Mouse (Mus musculus): ENCODE measurements around the gene Fryl. TPM values are rescaled to one million over a fixed set of nuclear protein-coding genes. Genes with fewer than 3 reads are reported as not detected.

Gene Fryl
- total RNA-seq, 2 experiments from 2014 or later, result 18.5 to 19.5 TPM

- intact Hi-C loops (cut with DNase I; ENCODE audit: low total_unique reads), result loop anchor here (10.0 kb wide), 1 partner anchor 139 kb away; no protein-coding TSS in a partner anchor
- DNase-seq, result no peak
These were observed 120.5 kb downstream of the Fryl start for GRCm38 (mm10) chr5:73135959-73136358.

- no peak for DNase-seq
- intact Hi-C loops (cut with DNase I; ENCODE audit: low total_unique reads), result loop anchor here (10.0 kb wide), 1 partner anchor 140 kb away; no protein-coding TSS in a partner anchor
These were observed 121.3 kb downstream of the Fryl start for GRCm38 (mm10) chr5:73135131-73135530.

- intact Hi-C loops (cut with DNase I; ENCODE audit: low total_unique reads), result loop anchor here (2.0 to 10.0 kb wide), 2 partner anchors 141 to 247 kb away; no protein-coding TSS in a partner anchor
These were observed 122.6 kb downstream of the Fryl start for GRCm38 (mm10) chr5:73133833-73134185.

GRCm38 (mm10) chr5:73132998-73133832 lies 123.2 kb downstream of the Fryl start:
- intact Hi-C loops (cut with DNase I; ENCODE audit: low total_unique reads), result loop anchor here (2.0 to 10.0 kb wide), 2 partner anchors 142 to 248 kb away; no protein-coding TSS in a partner anchor
- no peak for DNase-seq

More at GRCm38 (mm10) chr5:73133833-73134185, 122.6 kb downstream of the Fryl start:
- DNase-seq, result peak; percentile 13

GRCm38 (mm10) chr5:73130984-73131383 lies 125.4 kb downstream of the Fryl start:
- intact Hi-C loops (cut with DNase I; ENCODE audit: low total_unique reads), result loop anchor here (10.0 kb wide), 1 partner anchor 144 kb away; no protein-coding TSS in a partner anchor
- DNase-seq, result peak; percentile 29

GRCm38 (mm10) chr5:73129871-73130270 lies 126.5 kb downstream of the Fryl start:
- intact Hi-C loops (cut with DNase I; ENCODE audit: low total_unique reads), result loop anchor here (10.0 kb wide), 1 partner anchor 145 kb away; no protein-coding TSS in a partner anchor
- DNase-seq, result no peak

- intact Hi-C loops (cut with DNase I; ENCODE audit: low total_unique reads), result no loop called here
- DNase-seq, result no peak
These were observed 136.3 kb downstream of the Fryl start for GRCm38 (mm10) chr5:73119969-73120725.

- no peak for DNase-seq
- intact Hi-C loops (cut with DNase I; ENCODE audit: low total_unique reads), result no loop called here
These were observed 136.9 kb downstream of the Fryl start for GRCm38 (mm10) chr5:73119524-73119923.

GRCm38 (mm10) chr5:73118786-73119185 lies 137.6 kb downstream of the Fryl start:
- intact Hi-C loops (cut with DNase I; ENCODE audit: low total_unique reads), result no loop called here
- DNase-seq, result no peak

- intact Hi-C loops (cut with DNase I; ENCODE audit: low total_unique reads), result no loop called here
- DNase-seq, result no peak
These were observed 141.5 kb downstream of the Fryl start for GRCm38 (mm10) chr5:73114878-73115277.

GRCm38 (mm10) chr5:73112331-73112730 lies 144.1 kb downstream of the Fryl start:
- intact Hi-C loops (cut with DNase I; ENCODE audit: low total_unique reads), result no loop called here
- no peak for DNase-seq

- peak; percentile 18 for DNase-seq
- intact Hi-C loops (cut with DNase I; ENCODE audit: low total_unique reads), result no loop called here
These were observed 152.8 kb downstream of the Fryl start for GRCm38 (mm10) chr5:73103657-73104056.

- intact Hi-C loops (cut with DNase I; ENCODE audit: low total_unique reads), result no loop called here
- no peak for DNase-seq
These were observed 154.0 kb downstream of the Fryl start for GRCm38 (mm10) chr5:73102342-73102989.

GRCm38 (mm10) chr5:73092236-73092635 lies 164.2 kb downstream of the Fryl start:
- no peak for DNase-seq
- intact Hi-C loops (cut with DNase I; ENCODE audit: low total_unique reads), result no loop called here

- no peak for DNase-seq
- intact Hi-C loops (cut with DNase I; ENCODE audit: low total_unique reads), result no loop called here
These were observed 167.3 kb downstream of the Fryl start for GRCm38 (mm10) chr5:73089158-73089557.

GRCm38 (mm10) chr5:73081496-73081895 lies 174.9 kb downstream of the Fryl start:
- intact Hi-C loops (cut with DNase I; ENCODE audit: low total_unique reads), result no loop called here
- DNase-seq, result no peak

- DNase-seq, result no peak
- intact Hi-C loops (cut with DNase I; ENCODE audit: low total_unique reads), result no loop called here
These were observed 176.6 kb downstream of the Fryl start for GRCm38 (mm10) chr5:73079801-73080200.

- peak; percentile 77 for DNase-seq
- intact Hi-C loops (cut with DNase I; ENCODE audit: low total_unique reads), result loop anchor here (5.0 kb wide), 1 partner anchor 311 kb away; no protein-coding TSS in a partner anchor
These were observed 185.1 kb downstream of the Fryl start for GRCm38 (mm10) chr5:73071319-73071718.

GRCm38 (mm10) chr5:73066946-73067345 lies 189.5 kb downstream of the Fryl start:
- intact Hi-C loops (cut with DNase I; ENCODE audit: low total_unique reads), result loop anchor here (5.0 kb wide), 1 partner anchor 80 kb away; no protein-coding TSS in a partner anchor
- no peak for DNase-seq

All from gastrocnemius, postnatal 14 days (tissue).